Mouse (Mus musculus) myocyte (in vitro differentiated cells): ENCODE measurements around the gene Rnaseh2c.

Experiments
- MYOD1 ChIP-seq, 3 experiments: IDR thresholded peaks; one replicate each; pipeline ENCODE4 v1.6.1; 2011; ENCODE audit warnings: control low read depth in 2 of 3, low read depth in 2 of 3, mild to moderate bottlenecking in 2 of 3, moderate library complexity in 1 of 3; ENCODE audit not compliant: insufficient read length in 2 of 3, control insufficient read depth in 1 of 3
- POLR2A ChIP-seq: IDR thresholded peaks from one replicate; pipeline ENCODE4 v1.6.1; 2011; ENCODE audit warnings: low read depth, mild to moderate bottlenecking, control low read depth, moderate library complexity; ENCODE audit not compliant: insufficient read length

DNA sequence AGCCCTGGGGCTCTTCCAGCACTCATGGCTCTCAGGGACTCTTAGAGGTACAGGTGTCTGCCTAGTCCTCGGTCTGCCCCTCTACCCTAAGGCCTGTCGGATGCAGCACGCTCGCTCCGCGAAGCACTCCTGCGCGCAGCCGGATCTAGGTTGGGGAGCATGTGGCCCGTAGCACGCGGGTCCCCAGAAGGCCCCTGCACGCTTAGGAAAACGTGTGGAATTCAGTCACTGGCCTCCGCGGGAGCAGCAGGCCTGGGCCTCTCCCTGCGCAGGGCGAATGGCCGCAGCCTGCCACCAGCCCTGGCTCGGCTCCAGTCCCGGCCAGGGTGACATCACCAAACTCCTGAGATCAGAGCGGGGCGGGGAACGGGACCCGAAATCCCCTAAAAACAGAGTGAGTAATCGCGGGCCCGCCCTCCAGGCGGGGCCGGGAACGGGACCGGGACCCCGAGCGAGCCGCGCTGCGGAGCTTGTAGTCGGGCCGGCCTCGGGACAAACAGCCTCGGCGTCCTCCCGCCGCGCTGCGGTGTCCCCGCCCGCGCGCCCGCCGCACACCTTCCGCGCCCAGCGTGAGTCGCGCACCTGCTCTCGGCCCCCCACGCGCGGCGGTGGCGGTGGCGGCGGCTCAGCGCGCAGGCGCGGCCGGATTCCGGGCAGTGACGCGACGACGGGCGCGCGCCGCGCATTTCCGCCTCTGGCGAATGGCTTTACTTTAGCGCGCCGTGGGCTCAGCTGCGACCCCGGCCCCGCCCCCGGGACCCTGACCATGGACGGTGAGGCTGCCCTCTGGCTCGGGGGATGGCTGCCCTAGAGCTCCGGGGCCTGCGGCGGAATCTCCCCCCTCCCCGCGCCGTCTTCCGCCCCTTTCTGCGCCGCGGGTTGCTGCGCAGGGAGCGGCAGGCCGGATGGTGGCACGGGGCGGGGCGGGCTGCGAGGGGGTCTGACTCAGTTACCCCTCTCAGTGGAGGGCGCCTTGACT is 35.7 kb downstream of the Rnaseh2c start, which contains the start of gene Rela:
- peak; percentile 83 for TF ChIP-seq POLR2A
- TF ChIP-seq MYOD1 (IDR thresholded peaks at IDR 0.05; ENCODE audit: control insufficient read depth in 1 of 3, insufficient read length in 2 of 3, low read depth in 2 of 3): peak in 2 of 3 experiments; percentile 80 to 92
